Mouse (Mus musculus) ES-CJ7 (cell line): ENCODE results near the gene Gen1.

Experiments used
- DNase-seq: peaks from one replicate; pipeline ENCODE4 v3.0.0; 2011; ENCODE audit warnings: low read depth, low spot score

Gen1 gene

GRCm38 (mm10) chr12:11224722-11225121 is 40.9 kb downstream of the Gen1 start:
- no peak for DNase-seq

- DNase-seq: no peak
Measured at GRCm38 (mm10) chr12:11223090-11223489, 42.5 kb downstream of the Gen1 start.

- peak; percentile 80 for DNase-seq
Measured at GRCm38 (mm10) chr12:11222566-11222965, 43.0 kb downstream of the Gen1 start.

- no peak for DNase-seq
Measured at GRCm38 (mm10) chr12:11221524-11222330, 43.9 kb downstream of the Gen1 start.

- no peak for DNase-seq
Measured at GRCm38 (mm10) chr12:11217726-11218250, 47.8 kb downstream of the Gen1 start.

GRCm38 (mm10) chr12:11216454-11216853 is 49.1 kb downstream of the Gen1 start:
- peak; percentile 90 for DNase-seq

- DNase-seq: no peak
Measured at GRCm38 (mm10) chr12:11215555-11215954, 50.0 kb downstream of the Gen1 start.

GRCm38 (mm10) chr12:11214776-11215175 is 50.8 kb downstream of the Gen1 start:
- no peak for DNase-seq

GRCm38 (mm10) chr12:11212881-11213280 is 52.7 kb downstream of the Gen1 start:
- DNase-seq: no peak

GRCm38 (mm10) chr12:11210361-11210760 is 55.2 kb downstream of the Gen1 start:
- DNase-seq: no peak

GRCm38 (mm10) chr12:11209636-11210035 is 56.0 kb downstream of the Gen1 start:
- no peak for DNase-seq

GRCm38 (mm10) chr12:11208872-11209271 is 56.7 kb downstream of the Gen1 start, which contains the start of gene Msgn1:
Msgn1 (minus strand) TSS chr12:11208972.
- no peak for DNase-seq

GRCm38 (mm10) chr12:11206321-11206720 is 59.3 kb downstream of the Gen1 start:
- no peak for DNase-seq

- DNase-seq: no peak
Measured at GRCm38 (mm10) chr12:11203694-11204665, 61.6 kb downstream of the Gen1 start.

- DNase-seq: no peak
Measured at GRCm38 (mm10) chr12:11202476-11202875, 63.1 kb downstream of the Gen1 start.

- no peak for DNase-seq
Measured at GRCm38 (mm10) chr12:11200711-11201110, 64.9 kb downstream of the Gen1 start.

- DNase-seq: peak; percentile 81
Measured at GRCm38 (mm10) chr12:11198551-11198950, 67.0 kb downstream of the Gen1 start.

GRCm38 (mm10) chr12:11198026-11198425 is 67.6 kb downstream of the Gen1 start:
- no peak for DNase-seq

- no peak for DNase-seq
Measured at GRCm38 (mm10) chr12:11196830-11197229, 68.8 kb downstream of the Gen1 start.

- peak; percentile 81 for DNase-seq
Measured at GRCm38 (mm10) chr12:11196142-11196597, 69.4 kb downstream of the Gen1 start.

GRCm38 (mm10) chr12:11195031-11195430 is 70.6 kb downstream of the Gen1 start:
- no peak for DNase-seq
